Mouse (Mus musculus) cerebellum, adult 11 months (tissue): ENCODE measurements around the gene Tmem160.

Experiments
- DNase-seq: peaks from one replicate; pipeline ENCODE4 v3.0.0; 2022

Tmem160 gene

DNA sequence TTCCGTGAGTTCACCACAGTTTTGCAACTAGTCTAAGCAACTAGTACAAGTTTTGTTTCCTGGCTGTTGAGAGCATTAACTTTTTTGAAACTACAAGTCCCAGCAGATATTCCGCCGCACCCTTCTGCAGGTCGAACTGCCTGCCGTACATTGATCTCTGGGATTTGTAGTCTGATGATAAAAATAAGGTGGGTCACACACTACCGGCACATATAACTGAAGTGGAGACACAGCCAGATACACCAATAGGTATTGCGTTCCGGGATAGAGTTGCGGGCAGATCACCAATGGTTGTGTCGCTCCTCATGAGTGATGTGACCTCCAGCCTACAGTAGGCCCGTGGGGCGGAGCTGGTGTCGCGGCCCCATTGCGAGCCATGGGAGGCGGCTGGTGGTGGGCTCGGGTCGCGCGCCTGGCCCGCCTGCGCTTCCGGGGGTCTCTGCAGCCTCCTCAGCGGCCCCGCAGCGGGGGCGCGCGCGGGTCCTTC, at the start of gene Tmem160:
Gene Tmem160, plus strand, starts transcription at position 193 of the 487 bp plus-strand sequence.
- peak; percentile 85 for DNase-seq

DNA sequence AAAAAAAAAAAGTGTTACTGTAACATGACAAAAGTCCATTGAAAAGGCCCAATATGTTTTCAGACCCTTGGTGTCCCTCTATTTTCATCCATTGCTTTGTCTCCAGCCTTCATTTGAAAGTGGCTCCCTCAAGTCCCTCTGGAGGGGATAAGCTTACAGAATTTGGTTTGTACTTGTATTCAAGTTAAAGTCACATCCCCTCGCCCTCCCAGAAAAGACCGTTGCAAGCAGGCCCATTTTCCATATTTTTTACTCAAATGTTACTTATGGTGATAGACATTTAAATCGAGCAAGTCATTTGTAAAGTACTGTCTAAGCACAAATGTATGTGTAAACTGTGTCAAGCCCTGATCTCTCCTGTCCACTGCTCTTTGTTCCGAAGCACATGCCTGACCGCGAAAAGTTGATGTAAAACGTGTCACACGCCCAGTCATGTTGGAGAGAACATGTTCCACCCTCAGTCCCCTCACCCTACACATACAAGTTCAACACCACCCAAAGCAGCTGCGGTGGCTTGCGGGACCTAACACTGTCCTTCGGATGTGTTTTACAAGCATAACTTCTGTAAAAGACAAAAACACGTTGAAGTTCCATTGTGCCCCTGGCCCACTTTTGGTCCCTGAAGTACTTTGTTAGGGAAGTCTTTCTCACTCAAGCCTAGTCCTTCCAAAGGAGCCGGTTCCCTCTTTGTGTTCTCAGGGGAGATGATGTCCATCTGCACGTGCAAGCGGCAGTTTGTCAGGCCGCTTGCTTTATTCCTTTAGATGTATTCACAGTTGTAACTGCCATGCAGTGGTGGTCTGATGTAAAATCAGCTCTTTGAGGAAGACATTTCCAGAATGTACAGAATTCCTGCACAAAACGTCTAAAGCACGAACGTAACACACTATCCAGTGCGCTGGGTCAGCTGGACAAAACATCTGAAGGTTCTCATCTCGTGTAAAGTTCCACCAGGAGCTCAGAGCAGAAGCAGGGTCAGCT, 49.3 kb upstream of the Tmem160 start:
- no peak for DNase-seq

- DNase-seq: no peak
Measured at GRCm38 (mm10) chr7:16404315-16405072, 48.1 kb upstream of the Tmem160 start.

GRCm38 (mm10) chr7:16405073-16405455, 47.5 kb upstream of the Tmem160 start:
- DNase-seq: no peak

DNA sequence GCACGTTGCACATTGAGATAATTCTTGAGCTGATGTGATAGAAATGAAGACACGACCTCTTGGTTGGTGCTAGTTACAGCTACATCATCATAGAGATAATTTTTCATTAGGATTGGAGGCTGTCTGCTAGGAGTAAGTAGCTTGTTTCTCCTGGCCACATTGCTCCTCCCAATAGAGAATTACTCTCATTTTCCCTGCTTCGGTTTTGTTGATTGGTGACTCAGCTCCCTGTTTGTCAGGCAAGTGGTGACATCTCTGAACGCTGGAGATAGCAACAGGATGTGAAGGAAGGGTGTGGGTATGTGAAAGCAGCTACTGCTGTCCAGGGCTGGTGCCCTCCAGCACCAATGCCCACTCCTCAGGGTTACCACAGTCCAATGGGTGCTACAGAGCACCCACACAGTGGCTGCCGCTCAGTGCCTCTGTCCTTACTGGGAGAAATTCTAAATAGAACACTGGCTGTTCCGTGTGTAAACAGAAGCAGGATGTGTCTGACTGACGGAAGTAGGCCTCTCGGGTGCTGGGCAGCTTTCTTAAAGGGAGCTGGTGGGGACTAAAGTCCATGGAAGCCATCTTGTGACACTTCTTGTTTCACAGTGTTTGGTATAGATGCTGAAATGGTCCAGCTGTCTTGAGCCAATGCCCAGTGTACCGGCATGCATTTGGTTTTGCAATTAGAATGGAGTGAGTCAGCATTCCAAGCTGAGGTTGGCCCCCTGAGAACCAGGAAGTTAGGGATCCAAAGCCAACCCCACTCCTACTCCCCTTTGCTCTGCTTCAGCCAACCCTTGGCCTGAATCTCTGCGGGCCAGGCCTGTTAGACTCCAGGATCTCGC, 46.8 kb upstream of the Tmem160 start:
- DNase-seq: no peak

DNA sequence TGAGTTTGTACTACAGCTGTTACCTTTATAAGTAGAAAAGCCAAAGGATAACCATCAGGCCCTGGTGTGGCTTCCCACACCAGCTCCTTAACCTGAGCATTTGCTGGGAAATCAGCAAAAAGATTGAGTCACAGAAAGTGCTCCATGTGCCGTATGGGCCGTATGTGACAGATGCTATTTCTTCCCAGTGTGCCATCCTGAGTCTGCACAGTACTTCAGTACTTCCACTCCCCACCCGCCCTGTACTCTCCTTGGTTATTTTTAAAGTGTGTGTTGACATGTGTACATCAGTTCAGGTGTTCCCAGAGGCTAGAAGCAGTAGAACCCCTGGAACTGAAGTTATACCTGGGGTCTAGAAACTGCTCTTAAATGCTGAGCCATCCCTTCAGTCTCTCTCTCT, 45.6 kb upstream of the Tmem160 start:
- no peak for DNase-seq

DNA sequence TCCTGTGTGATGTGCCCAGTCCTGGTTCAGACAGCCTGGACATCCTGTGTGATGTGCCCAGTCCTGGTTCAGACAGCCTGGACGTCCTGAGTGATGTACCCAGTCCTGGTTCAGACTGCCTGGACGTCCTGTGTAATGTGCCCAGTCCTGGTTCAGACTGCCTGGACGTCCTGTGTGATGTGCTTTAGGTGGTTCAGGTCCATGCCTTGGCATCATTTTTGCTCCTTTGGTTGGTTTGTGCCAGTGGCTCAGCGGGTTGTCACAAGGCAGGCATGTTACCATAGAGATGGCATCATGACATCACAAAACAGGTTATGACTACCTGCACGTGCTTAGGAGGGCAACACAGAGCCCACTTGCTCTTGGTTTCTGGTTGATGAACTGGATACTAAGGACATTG, 41.5 kb upstream of the Tmem160 start:
- DNase-seq: no peak

DNA sequence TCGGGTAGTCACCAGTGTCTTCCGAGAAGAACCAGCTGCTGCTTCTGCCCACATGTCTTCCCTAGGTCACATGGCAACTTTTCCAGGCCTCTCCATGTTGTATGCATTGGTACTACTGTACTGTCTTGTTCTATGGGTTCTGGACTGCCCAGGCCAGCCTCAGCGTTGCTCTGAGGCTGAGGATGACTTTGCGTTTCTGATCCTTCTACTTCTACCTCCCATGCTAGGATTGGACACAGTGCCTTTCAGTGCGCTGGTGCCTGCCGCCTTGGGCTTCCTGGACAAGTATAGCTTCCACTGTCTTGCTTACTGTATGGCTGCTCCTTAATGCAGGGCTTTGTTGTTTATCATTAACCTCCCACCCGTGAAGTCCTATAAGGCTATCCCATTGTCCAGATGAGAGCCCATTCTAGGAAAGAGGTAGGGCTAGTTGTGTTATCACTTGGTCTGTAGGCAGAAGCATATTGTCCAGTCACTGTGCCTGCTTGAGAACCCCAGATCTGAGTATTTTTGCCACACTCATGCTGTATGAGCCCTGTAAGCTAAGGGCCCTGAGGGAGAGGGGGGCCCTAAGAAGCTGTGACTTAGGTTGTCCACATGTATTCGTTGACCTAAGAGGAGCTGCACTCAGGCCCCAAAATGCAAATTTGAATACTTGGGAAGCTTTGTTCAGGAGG, 40.2 kb upstream of the Tmem160 start:
- no peak for DNase-seq

- DNase-seq: no peak
Measured at GRCm38 (mm10) chr7:16412930-16413329, 39.6 kb upstream of the Tmem160 start.

DNA sequence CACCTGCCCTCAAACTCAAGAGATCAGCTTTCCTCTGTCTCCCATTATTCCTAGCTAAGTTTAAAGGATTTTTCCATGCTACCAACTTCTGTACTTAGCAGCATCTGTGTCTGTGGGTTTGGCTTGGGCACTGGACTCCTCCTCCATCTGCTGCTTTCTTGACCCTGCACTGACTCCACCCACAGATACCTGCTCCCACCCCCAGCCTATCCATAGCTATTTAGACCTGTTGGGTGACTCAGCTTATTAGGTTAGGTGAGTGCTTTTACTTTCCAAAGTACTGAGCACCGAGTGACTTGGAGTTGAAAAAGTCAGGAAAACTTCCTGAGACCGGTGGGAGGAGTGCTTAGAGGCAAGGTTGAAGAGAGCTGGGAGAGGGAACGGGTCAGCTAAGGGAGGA, 37.2 kb upstream of the Tmem160 start:
- no peak for DNase-seq

- no peak for DNase-seq
Measured at GRCm38 (mm10) chr7:16417141-16417771, 35.3 kb upstream of the Tmem160 start.

GRCm38 (mm10) chr7:16418713-16419112, 33.9 kb upstream of the Tmem160 start:
- DNase-seq: no peak

DNA sequence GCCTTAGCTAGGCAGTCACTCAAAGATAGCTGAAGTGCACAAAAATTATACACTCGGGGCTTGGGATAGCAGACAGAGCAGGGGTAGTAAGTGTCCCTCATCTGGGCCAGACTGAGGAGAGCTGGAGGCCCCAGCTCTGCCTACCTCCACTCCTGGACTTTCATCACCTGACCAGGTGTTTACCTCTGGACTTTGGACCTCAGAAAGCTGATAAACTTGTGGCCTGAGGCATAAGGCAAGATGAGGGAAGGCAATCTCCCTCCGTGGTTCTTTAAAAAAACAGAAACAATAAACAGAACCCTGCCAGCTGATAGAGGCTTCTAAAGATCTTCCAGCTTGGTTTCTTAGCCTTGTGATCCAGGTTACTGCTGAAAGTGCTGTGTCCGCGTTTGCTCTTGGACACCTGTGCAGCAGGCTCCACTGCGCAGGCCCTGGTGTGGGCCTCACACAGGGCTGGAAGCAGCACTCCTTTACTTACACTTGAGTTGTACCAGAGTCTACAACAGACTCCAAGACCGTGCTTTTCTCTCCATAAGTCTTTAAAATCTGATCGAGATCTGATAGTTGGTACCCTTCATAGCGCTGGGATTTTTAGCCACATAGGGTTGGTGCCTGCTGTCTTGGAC, 32.0 kb upstream of the Tmem160 start:
- no peak for DNase-seq

- no peak for DNase-seq
Measured at GRCm38 (mm10) chr7:16422222-16422856, 30.2 kb upstream of the Tmem160 start.

GRCm38 (mm10) chr7:16423731-16424130, 28.8 kb upstream of the Tmem160 start:
- DNase-seq: no peak

GRCm38 (mm10) chr7:16425721-16426120, 26.9 kb upstream of the Tmem160 start:
- DNase-seq: no peak

GRCm38 (mm10) chr7:16426129-16426729, 26.4 kb upstream of the Tmem160 start:
- peak; percentile 73 for DNase-seq

- no peak for DNase-seq
Measured at GRCm38 (mm10) chr7:16433352-16433971, 19.1 kb upstream of the Tmem160 start.

DNA sequence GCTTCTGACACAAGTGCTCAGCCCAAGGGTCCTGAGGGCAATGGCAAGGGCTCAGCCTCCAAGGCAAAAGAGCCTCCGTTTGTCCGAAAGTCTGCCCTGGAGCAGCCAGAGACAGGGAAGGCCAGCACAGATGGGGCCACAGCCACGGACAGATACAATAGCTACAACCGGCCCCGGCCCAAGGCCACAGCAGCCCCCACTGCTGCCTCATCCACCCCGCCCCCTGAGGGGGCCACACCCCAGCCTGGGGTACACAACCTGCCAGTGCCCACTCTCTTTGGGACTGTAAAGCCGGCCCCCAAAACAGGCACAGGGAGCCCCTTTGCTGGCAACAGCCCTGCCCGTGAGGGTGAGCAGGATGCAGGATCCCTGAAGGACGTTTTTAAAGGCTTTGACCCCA, 17.5 kb upstream of the Tmem160 start:
- DNase-seq: no peak

DNA sequence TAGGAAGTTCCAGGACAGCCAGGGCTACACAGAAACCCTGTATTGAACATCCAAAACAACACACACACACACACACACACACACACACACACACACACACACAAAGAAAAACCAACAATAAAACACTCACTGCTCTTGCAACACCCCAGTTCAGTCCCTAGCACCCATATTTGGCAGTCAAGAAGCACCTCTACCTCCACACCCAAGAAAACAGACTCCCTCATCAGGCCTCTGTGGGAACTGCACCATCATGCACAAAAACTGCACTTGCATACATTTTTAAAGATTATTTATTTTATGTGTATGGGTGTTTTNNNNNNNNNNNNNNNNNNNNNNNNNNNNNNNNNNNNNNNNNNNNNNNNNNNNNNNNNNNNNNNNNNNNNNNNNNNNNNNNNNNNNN, 11.3 kb upstream of the Tmem160 start:
- DNase-seq: no peak
